In genomic region chr8:82382316-82382715, GRCm38 (mm10) we compare ENCODE assay signal across 25 mouse cellular contexts.
"Had no signal": no experiment of that assay in that cellular context is flagged by ENCODE, and none has a peak within 500 bp of the region (broad histone marks: within the 10 kb centered on the region; RNA-seq: fewer than 3 reads in every experiment).

No protein-coding gene starts in this region.

- H3K4me2 ChIP-seq: heart, embryonic 11.5 days; heart, embryonic 13.5 days; heart, embryonic 15.5 days; hindbrain, embryonic 13.5 days; hindbrain, embryonic 15.5 days; intestine, embryonic 15.5 days; limb, embryonic 12.5 days; liver, embryonic 13.5 days had no signal

- H3K27me3 ChIP-seq: heart, embryonic 13.5 days; heart, embryonic 15.5 days; hindbrain, embryonic 13.5 days; hindbrain, embryonic 15.5 days; intestine, embryonic 15.5 days; limb, embryonic 12.5 days; liver, embryonic 13.5 days had no signal

- ATAC-seq: inflammation-experienced regulatory T-cells, adult 6 months; intestine, embryonic 15.5 days; intestine, postnatal 0 days had no signal

- H3K9ac ChIP-seq: heart, embryonic 13.5 days; heart, embryonic 15.5 days; hindbrain, embryonic 13.5 days; hindbrain, embryonic 15.5 days; intestine, embryonic 15.5 days; limb, embryonic 12.5 days; liver, embryonic 13.5 days had no signal

- H3K4me3 ChIP-seq: gastrocnemius, adult 2 months; heart, adult 2 months; heart, embryonic 13.5 days; heart, embryonic 15.5 days; hindbrain, embryonic 13.5 days; hindbrain, embryonic 15.5 days; intestine, embryonic 15.5 days; layer of hippocampus, adult 2 months; left cerebral cortex, adult 2 months; limb, embryonic 10.5 days; limb, embryonic 12.5 days; liver, embryonic 13.5 days had no signal

- H3K4me1 ChIP-seq: intestine, embryonic 15.5 days; limb, embryonic 10.5 days; limb, embryonic 12.5 days had no signal

- H3K36me3 ChIP-seq: heart, embryonic 15.5 days; hindbrain, embryonic 13.5 days; hindbrain, embryonic 15.5 days; intestine, embryonic 15.5 days; limb, embryonic 10.5 days; limb, embryonic 12.5 days; liver, embryonic 13.5 days had no signal

- H3K9me3 ChIP-seq: heart, embryonic 13.5 days; heart, embryonic 15.5 days; hindbrain, embryonic 13.5 days; hindbrain, embryonic 15.5 days; intestine, embryonic 15.5 days; limb, embryonic 10.5 days; limb, embryonic 12.5 days; liver, embryonic 13.5 days had no signal

- DNase-seq: gastrocnemius, adult 2 months; gastrocnemius, postnatal 25 days; heart, adult 11 months; heart, adult 2 months; heart, postnatal 14 days; heart, postnatal 36 days; kidney, adult 18-20 months; kidney, adult 8-10 months; kidney, postnatal 10 days; kidney, postnatal 25 days; kidney, postnatal 4 days; liver; liver, embryonic 13.5 days had no signal

- H3K27ac ChIP-seq: gastrocnemius, adult 2 months; heart, adult 2 months; heart, embryonic 13.5 days; heart, embryonic 15.5 days; hindbrain, embryonic 13.5 days; hindbrain, embryonic 15.5 days; intestine, embryonic 15.5 days; layer of hippocampus, adult 2 months; left cerebral cortex, adult 2 months; limb, embryonic 10.5 days; limb, embryonic 12.5 days; liver, embryonic 13.5 days had no signal
